Mouse (Mus musculus) kidney, adult 2 months (tissue): ENCODE data around the gene Gm28043.

Source experiments
- CTCF ChIP-seq: fragments of 200-500 bp; conservative IDR thresholded peaks from 2 replicates; pipeline ENCODE4 v1.5.1; 2011; ENCODE audit warnings: low read depth, mild to moderate bottlenecking, control low read depth, low read length, moderate library complexity, mixed read lengths; ENCODE audit not compliant: insufficient read depth, insufficient read length
- POLR2A ChIP-seq: fragments of 200-500 bp; IDR thresholded peaks from one replicate; pipeline ENCODE4 v1.6.1; 2011; ENCODE audit warnings: low read depth, low read length, control low read depth

GRCm38 (mm10) chr17:29736448-29737014 is 121.9 kb downstream of the Gm28043 start:
- no peak for TF ChIP-seq CTCF
- TF ChIP-seq POLR2A: no peak
